Comparison of ENCODE assay signal across 28 mouse cellular contexts in genomic region chr11:84566691-84567090, GRCm38 (mm10). TPM values are rescaled to one million over a fixed set of nuclear protein-coding genes. Genes with fewer than 3 reads are reported as not detected.
DNase-seq lines count a peak whose midpoint lies in the region; ATAC-seq lines count a peak whose summit lies in the region.
"Had no signal": no experiment of that assay in that cellular context is flagged by ENCODE, and none has a peak within 500 bp of the region (broad histone marks: within the 10 kb centered on the region; RNA-seq: fewer than 3 reads in every experiment).

No protein-coding gene starts in this region.

- no peak overlapping the region for H3K9ac ChIP-seq in kidney, embryonic 14.5 days (ENCODE audit: low read depth, low read length)
- H3K9ac ChIP-seq: forebrain, embryonic 12.5 days; forebrain, postnatal 0 days; hindbrain, embryonic 15.5 days; intestine, embryonic 15.5 days; limb, embryonic 12.5 days; lung, embryonic 15.5 days; stomach, embryonic 15.5 days had no signal

- H3K27me3 ChIP-seq in kidney, embryonic 14.5 days (ENCODE audit: control insufficient read depth, insufficient read depth, low read length): 0 out of 2 replicates have a peak, but pooled peaks cover 14% of the 10 kb centered on the region
- H3K27me3 ChIP-seq: intestine, embryonic 15.5 days; stomach, embryonic 15.5 days had no signal

- ATAC-seq in kidney, embryonic 14.5 days (ENCODE audit: low FRiP score, low TSS enrichment): no peak
- ATAC-seq: forebrain, postnatal 0 days; intestine, embryonic 15.5 days; midbrain, embryonic 16.5 days had no signal

- peaks cover 21% of the 10 kb centered on the region for H3K4me1 ChIP-seq in kidney, embryonic 14.5 days (ENCODE audit: control insufficient read depth, insufficient read depth, low read length)
- H3K4me1 ChIP-seq: intestine, embryonic 15.5 days; stomach, embryonic 15.5 days had no signal

- intact Hi-C loops in left cerebral cortex, postnatal 4 days (cut with DNase I): no loop called here

- H3K4me3 ChIP-seq in kidney, embryonic 14.5 days (ENCODE audit: low read length): no peak overlapping the region
- H3K4me3 ChIP-seq: erythroblast, embryonic 14.5 days; forebrain, embryonic 12.5 days; hindbrain, embryonic 15.5 days; intestine, embryonic 15.5 days; limb, embryonic 12.5 days; lung, embryonic 15.5 days; stomach, embryonic 15.5 days had no signal

- 35% methylated on average over 8 of the region's 8 CpGs for WGBS in kidney, embryonic 14.5 days

- H3K9me3 ChIP-seq in kidney, embryonic 14.5 days (ENCODE audit: control insufficient read depth, low read length): no peaks in the 10 kb centered on the region
- H3K9me3 ChIP-seq: forebrain, embryonic 12.5 days; G1E; hindbrain, embryonic 15.5 days; intestine, embryonic 15.5 days; limb, embryonic 12.5 days; lung, embryonic 15.5 days; stomach, embryonic 15.5 days had no signal

- peak; percentile 53 for DNase-seq in cerebellum, adult 11-12 months
- no peak for DNase-seq in cerebellum, postnatal 4 days (ENCODE audit: low spot score in 2 of 2)
- DNase-seq in left cerebral cortex, postnatal 4 days: peak; percentile 77
- no peak for DNase-seq in left cerebral cortex, adult 9 months (ENCODE audit: low spot score in 2 of 2)
- peak; percentile 51 to 71 for DNase-seq in cerebellum, postnatal 25 days
- no peak for DNase-seq in layer of hippocampus, postnatal 36 days
- DNase-seq: adrenal gland, postnatal 10 days; forebrain, postnatal 0 days; heart, postnatal 14 days; kidney, adult 2 months; kidney, postnatal 10 days; right cerebral cortex, postnatal 25 days had no signal

- no peak overlapping the region for H3K27ac ChIP-seq in kidney, embryonic 14.5 days (ENCODE audit: low read depth, low read length)
- H3K27ac ChIP-seq: forebrain, embryonic 12.5 days; hindbrain, embryonic 15.5 days; intestine, embryonic 15.5 days; limb, embryonic 12.5 days; lung, embryonic 15.5 days; stomach, embryonic 15.5 days had no signal

- no peaks in the 10 kb centered on the region for H3K36me3 ChIP-seq in kidney, embryonic 14.5 days (ENCODE audit: control insufficient read depth, insufficient read depth, low read length)
- H3K36me3 ChIP-seq: forebrain, embryonic 12.5 days; G1E; hindbrain, embryonic 15.5 days; intestine, embryonic 15.5 days; limb, embryonic 12.5 days; lung, embryonic 15.5 days; stomach, embryonic 15.5 days had no signal

- no peak overlapping the region for H3K4me2 ChIP-seq in kidney, embryonic 14.5 days (replicated peaks; ENCODE audit: low read depth, low read length)
- H3K4me2 ChIP-seq: forebrain, embryonic 12.5 days; hindbrain, embryonic 15.5 days; intestine, embryonic 15.5 days; limb, embryonic 12.5 days; lung, embryonic 15.5 days; midbrain, embryonic 11.5 days; stomach, embryonic 15.5 days had no signal

RNA-seq across cellular contexts. Expression of gene Lhx1, which starts 41.4 kb away (rescaled TPM):
- 1 to 10 TPM; 1.5 to 1.6 TPM for total RNA-seq in left cerebral cortex, postnatal 4 days (2021)
- 40.0 and 41.0 TPM in 2 replicates for polyA plus RNA-seq in kidney, embryonic 14.5 days (2014; fragmentation: Nextera tagmentation; extraction: Ambion mirVana)
- under 1 TPM; 0.20 to 0.65 TPM for total RNA-seq in layer of hippocampus, postnatal 36 days (2021)
- total RNA-seq: gastrocnemius, adult 8-10 months; heart, adult 8-10 months; heart, postnatal 14 days; liver, adult 2 months had no signal
- polyA plus RNA-seq: erythroblast, embryonic 14.5 days; G1E; heart, embryonic 14.5 days; limb, embryonic 12.5 days; liver, adult 2 months; urinary bladder, adult 2 months had no signal

RNA-seq across cellular contexts. Expression of gene Aatf, which starts 53.4 kb away (rescaled TPM):
- total RNA-seq in left cerebral cortex, postnatal 4 days (2021): 10 to 100 TPM; 28.1 to 29.7 TPM
- polyA plus RNA-seq in kidney, embryonic 14.5 days (2014; fragmentation: Nextera tagmentation; extraction: Ambion mirVana): 49.5 and 60.6 TPM in 2 replicates
- total RNA-seq in layer of hippocampus, postnatal 36 days (2021): 10 to 100 TPM; 20.4 to 21.6 TPM

Comparison
In these comparisons a context has a peak if more than half of its experiments do, and no peak if none do; other contexts are left out.
1. DNase-seq: peak in cerebellum, adult 11-12 months (single experiment), left cerebral cortex, postnatal 4 days (single experiment) and cerebellum, postnatal 25 days (2 of 2); none in cerebellum, postnatal 4 days (0 of 2), left cerebral cortex, adult 9 months (0 of 2) and layer of hippocampus, postnatal 36 days (0 of 2).